Mouse (Mus musculus) E14TG2a.4 (cell line): ENCODE data around the gene 6330403K07Rik.

ENCODE experiments used
- CTCF ChIP-seq: conservative IDR thresholded peaks from 2 replicates; pipeline ENCODE4 v1.5.1; 2014; ENCODE audit warnings: low read length
- NANOG ChIP-seq: IDR thresholded peaks from 2 replicates; pipeline ENCODE4 v1.6.1; 2014; ENCODE audit warnings: borderline replicate concordance, low read length, mixed read lengths
- POU5F1 ChIP-seq: IDR thresholded peaks from 2 replicates; pipeline ENCODE4 v1.6.1; 2014; ENCODE audit warnings: low read length, borderline replicate concordance

GRCm38 (mm10) chr11:71032491-71033162, 686 bp downstream of the 6330403K07Rik start:
- TF ChIP-seq CTCF (no peak), POU5F1 (no peak), NANOG (no peak)
